Mouse (Mus musculus): Measurements from ENCODE around the gene Slc25a22. TPM values are rescaled to one million over a fixed set of nuclear protein-coding genes. Genes with fewer than 3 reads are reported as not detected.

Slc25a22 gene
- polyA plus RNA-seq, 1 experiment from 2014 or later, result 14.1 TPM

GRCm38 (mm10) chr7:141469901-141470636, 32.4 kb upstream of the Slc25a22 start:
- peaks cover 32% of the 10 kb centered on the region for H3K36me3 ChIP-seq
- peak overlapping the region; percentile 91; the same call in 1 of the 2 replicates for H3K4me2 ChIP-seq
- peak overlapping the region; percentile 96; the same call in 1 of the 2 replicates for H3K27ac ChIP-seq
- WGBS, result 76% methylated on average over 18 of the region's 18 CpGs
- peaks cover 9% of the 10 kb centered on the region for H3K27me3 ChIP-seq
- H3K9me3 ChIP-seq (replicated peaks), result no peaks in the 10 kb centered on the region
- H3K4me1 ChIP-seq (replicated peaks), result peaks cover 61% of the 10 kb centered on the region
- peak overlapping the region; percentile 21; the same call in 1 of the 2 replicates for H3K9ac ChIP-seq
- ATAC-seq (replicated peaks; ENCODE audit: insufficient number of reproducible peaks, insufficient read depth, low FRiP score, low read depth), result no peak
- H3K4me3 ChIP-seq, result no peak overlapping the region

GRCm38 (mm10) chr7:141469352-141469751, 31.7 kb upstream of the Slc25a22 start:
- WGBS, result 83% methylated on average over 6 of the region's 6 CpGs
- Histone ChIP-seq H3K9ac (peak overlapping the region; percentile 85), H3K27me3 (peaks cover 16% of the 10 kb centered on the region), H3K9me3 (replicated peaks) (no peaks in the 10 kb centered on the region), H3K4me1 (replicated peaks) (peaks cover 66% of the 10 kb centered on the region), H3K4me3 (peak overlapping the region; percentile 69), H3K27ac (peak overlapping the region; percentile 96), H3K4me2 (peak overlapping the region; percentile 91), H3K36me3 (peaks cover 32% of the 10 kb centered on the region)
- ATAC-seq (replicated peaks; ENCODE audit: insufficient number of reproducible peaks, insufficient read depth, low FRiP score, low read depth), result no peak

DNA sequence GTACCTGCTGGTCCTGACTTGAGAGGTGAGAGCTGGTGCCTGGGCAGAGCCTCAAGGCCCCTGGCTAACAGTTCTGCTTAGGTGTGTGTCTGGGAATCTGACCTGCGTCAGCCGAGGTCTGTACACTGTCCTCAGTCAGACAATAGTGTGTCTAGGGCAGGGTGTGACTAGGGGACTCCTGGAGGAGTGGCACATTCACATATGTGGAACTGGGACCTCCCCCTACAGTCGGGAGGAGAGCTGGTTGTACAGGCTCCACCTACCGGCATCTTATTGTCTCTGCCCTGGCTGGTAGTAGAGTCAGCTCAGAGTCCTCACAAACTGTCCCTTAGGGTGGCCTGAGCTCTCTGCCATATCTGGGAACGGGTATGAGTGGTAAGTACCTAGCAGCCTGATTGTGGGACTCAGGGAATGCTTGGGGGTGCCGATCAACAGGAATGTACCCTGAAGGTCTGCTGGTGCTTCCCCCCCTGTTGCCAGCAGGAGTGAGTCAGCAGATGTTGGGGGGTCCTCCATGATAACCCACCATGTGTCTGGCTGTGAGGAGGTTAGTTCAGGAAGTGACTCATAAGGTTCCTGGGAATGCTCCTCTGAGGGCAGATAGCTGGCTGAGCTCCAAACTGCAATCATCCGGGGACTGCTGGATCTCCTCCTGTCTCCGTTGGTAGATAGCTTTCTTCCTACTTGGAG, 31.0 kb upstream of the Slc25a22 start:
- WGBS, result 2% methylated on average over 8 of the region's 8 CpGs
- peak overlapping the region; percentile 85 for H3K9ac ChIP-seq
- peak overlapping the region; percentile 96 for H3K27ac ChIP-seq
- no peaks in the 10 kb centered on the region for H3K9me3 ChIP-seq (replicated peaks)
- peaks cover 60% of the 10 kb centered on the region for H3K4me1 ChIP-seq (replicated peaks)
- peak; percentile 57 for ATAC-seq (replicated peaks; ENCODE audit: insufficient number of reproducible peaks, insufficient read depth, low FRiP score, low read depth)
- H3K36me3 ChIP-seq, result peaks cover 32% of the 10 kb centered on the region
- peak overlapping the region; percentile 91 for H3K4me2 ChIP-seq
- peak overlapping the region; percentile 69 for H3K4me3 ChIP-seq
- H3K27me3 ChIP-seq, result peaks cover 22% of the 10 kb centered on the region

DNA sequence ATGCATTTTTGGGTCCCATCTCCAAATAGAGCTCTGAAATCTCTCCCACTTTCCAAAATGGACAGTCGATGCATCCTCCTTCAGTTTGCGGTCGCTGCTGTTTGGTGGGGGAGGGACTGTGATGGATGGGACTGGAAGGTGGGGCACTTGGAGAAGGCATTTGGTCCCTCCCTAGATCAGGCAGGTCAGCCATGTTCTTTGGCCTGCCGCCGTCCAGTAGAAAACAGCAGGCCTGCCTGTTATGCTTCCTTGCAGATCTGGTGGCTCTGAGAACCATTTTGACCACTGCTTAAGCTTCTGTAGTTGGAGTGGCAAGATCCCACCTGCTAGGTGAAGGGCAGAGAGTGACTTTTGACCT, 30.5 kb upstream of the Slc25a22 start:
- Histone ChIP-seq H3K36me3 (peaks cover 32% of the 10 kb centered on the region), H3K4me3 (peak overlapping the region; percentile 69), H3K9me3 (replicated peaks) (no peaks in the 10 kb centered on the region), H3K4me1 (replicated peaks) (peaks cover 59% of the 10 kb centered on the region), H3K9ac (peak overlapping the region; percentile 85), H3K4me2 (peak overlapping the region; percentile 91), H3K27me3 (peaks cover 28% of the 10 kb centered on the region), H3K27ac (peak overlapping the region; percentile 96)
- no peak for ATAC-seq (replicated peaks; ENCODE audit: insufficient number of reproducible peaks, insufficient read depth, low FRiP score, low read depth)
- WGBS, result 8% methylated on average over 5 of the region's 5 CpGs

GRCm38 (mm10) chr7:141467230-141468030, 29.7 kb upstream of the Slc25a22 start, which contains the start of gene Cd151:
Gene Cd151, plus strand, starts transcription at chr7:141467392.
- under 1% methylated on average over 52 of the region's 52 CpGs for WGBS
- H3K27me3 ChIP-seq, result peaks cover 34% of the 10 kb centered on the region
- H3K27ac ChIP-seq, result peak within 1 kb of the TSS; percentile 96
- peaks cover 27% of the 10 kb centered on the region for H3K36me3 ChIP-seq
- H3K4me3 ChIP-seq, result peak within 1 kb of the TSS; percentile 69
- H3K9me3 ChIP-seq (replicated peaks), result no peaks in the 10 kb centered on the region
- H3K9ac ChIP-seq, result peak within 1 kb of the TSS; percentile 85
- H3K4me1 ChIP-seq (replicated peaks), result peaks cover 58% of the 10 kb centered on the region
- H3K4me2 ChIP-seq, result peak within 1 kb of the TSS; percentile 91
- peak; percentile 80 for ATAC-seq (replicated peaks; ENCODE audit: insufficient number of reproducible peaks, insufficient read depth, low FRiP score, low read depth)

DNA sequence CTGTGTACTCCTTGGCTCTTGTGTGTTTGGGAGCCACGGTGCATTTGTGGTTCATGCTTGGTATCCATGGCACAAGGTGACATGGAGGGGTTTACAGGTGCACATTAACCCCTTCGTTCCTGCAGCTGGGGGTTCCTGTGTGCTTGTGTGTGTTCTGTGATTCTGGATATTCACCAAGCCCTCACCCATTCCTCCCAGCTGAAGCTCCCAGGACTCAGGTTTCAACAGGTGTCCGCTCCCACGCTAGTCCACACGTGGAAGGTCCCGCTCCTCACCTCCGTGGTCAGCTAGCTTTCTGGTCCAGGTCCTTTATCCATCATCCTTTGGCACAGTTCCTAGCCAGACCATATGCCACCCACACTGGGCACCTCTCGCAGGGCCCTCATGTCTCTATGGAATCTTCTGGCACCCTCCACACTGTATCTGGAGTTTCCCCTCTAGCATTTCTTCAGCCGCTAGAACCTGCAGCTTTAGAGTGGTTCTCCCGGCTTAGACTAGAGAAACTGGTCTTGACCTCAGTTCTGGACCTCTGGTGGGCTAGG, 29.0 kb upstream of the Slc25a22 start:
- no peak for ATAC-seq (replicated peaks; ENCODE audit: insufficient number of reproducible peaks, insufficient read depth, low FRiP score, low read depth)
- Histone ChIP-seq H3K27ac (peak overlapping the region; percentile 96), H3K36me3 (peaks cover 22% of the 10 kb centered on the region), H3K27me3 (peaks cover 40% of the 10 kb centered on the region), H3K4me2 (peak overlapping the region; percentile 91), H3K9me3 (replicated peaks) (no peaks in the 10 kb centered on the region), H3K4me1 (replicated peaks) (peaks cover 66% of the 10 kb centered on the region), H3K9ac (peak overlapping the region; percentile 85), H3K4me3 (peak overlapping the region; percentile 69)
- 58% methylated on average over 10 of the region's 10 CpGs for WGBS

DNA sequence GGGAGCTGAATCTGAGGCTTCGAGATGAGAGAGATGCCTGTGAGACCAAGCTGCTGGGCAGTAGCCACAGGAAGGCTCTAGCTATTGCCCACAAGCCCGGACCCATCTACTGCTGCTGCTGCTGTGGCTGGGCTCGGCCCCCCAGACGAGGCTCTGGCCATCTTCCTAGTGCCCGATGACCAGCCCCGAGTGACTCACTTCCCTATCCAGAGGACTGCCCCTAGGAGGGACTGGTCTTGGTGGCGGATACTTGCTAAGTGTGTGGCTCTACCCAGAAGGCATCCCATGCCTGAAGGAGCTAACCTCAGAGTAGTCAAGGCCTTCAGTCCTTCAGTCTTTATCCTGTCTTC, 28.3 kb upstream of the Slc25a22 start:
- Histone ChIP-seq H3K9me3 (replicated peaks) (no peaks in the 10 kb centered on the region), H3K27me3 (peaks cover 40% of the 10 kb centered on the region), H3K4me3 (no peak overlapping the region), H3K9ac (no peak overlapping the region; the same call in 1 of the 2 replicates), H3K27ac (peak overlapping the region; percentile 48; the same call in 1 of the 2 replicates), H3K36me3 (peaks cover 16% of the 10 kb centered on the region), H3K4me2 (no peak overlapping the region), H3K4me1 (replicated peaks) (peaks cover 73% of the 10 kb centered on the region)
- ATAC-seq (replicated peaks; ENCODE audit: insufficient number of reproducible peaks, insufficient read depth, low FRiP score, low read depth), result no peak
- WGBS, result 68% methylated on average over 7 of the region's 7 CpGs

DNA sequence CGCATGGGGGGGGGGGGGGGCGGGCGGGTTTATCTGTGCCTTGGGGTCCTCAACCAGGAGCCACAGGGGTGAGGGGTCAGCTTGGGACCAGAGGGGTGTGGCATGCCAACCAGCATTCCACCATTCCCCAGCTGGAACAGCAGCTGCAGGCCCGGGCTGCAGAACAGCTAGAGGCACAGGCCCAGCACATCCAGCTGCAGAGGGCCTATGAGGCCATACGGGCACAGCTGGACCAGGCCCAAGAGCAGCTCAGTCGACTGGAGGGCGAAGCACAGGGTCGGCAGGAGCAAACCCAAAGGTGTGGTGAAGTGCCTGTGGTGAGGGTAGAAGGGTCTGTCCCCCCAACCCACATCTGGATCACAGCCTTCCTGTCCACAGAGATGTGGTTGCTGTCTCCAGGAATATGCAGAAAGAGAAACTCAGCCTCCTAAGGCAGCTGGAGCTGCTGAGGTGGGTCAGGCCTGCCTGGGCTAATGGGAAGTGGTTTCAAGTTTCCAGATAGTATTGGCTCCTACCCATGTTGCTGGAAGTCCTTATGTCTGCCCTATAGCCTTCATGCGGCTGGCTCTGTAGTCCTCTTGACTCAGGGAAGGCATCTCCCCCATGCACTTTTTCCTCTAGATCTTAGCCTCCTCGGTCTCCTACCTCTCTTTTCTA, 27.8 kb upstream of the Slc25a22 start:
- Histone ChIP-seq H3K27ac (peak overlapping the region; percentile 48; the same call in 1 of the 2 replicates), H3K27me3 (peaks cover 43% of the 10 kb centered on the region), H3K4me1 (replicated peaks) (peaks cover 76% of the 10 kb centered on the region), H3K4me3 (no peak overlapping the region; the same call in 1 of the 2 replicates), H3K9ac (peak overlapping the region; percentile 23; the same call in 1 of the 2 replicates), H3K36me3 (peaks cover 11% of the 10 kb centered on the region), H3K9me3 (replicated peaks) (no peaks in the 10 kb centered on the region), H3K4me2 (peak overlapping the region; percentile 59)
- no peak for ATAC-seq (replicated peaks; ENCODE audit: insufficient number of reproducible peaks, insufficient read depth, low FRiP score, low read depth)
- 36% methylated on average over 10 of the region's 10 CpGs for WGBS

DNA sequence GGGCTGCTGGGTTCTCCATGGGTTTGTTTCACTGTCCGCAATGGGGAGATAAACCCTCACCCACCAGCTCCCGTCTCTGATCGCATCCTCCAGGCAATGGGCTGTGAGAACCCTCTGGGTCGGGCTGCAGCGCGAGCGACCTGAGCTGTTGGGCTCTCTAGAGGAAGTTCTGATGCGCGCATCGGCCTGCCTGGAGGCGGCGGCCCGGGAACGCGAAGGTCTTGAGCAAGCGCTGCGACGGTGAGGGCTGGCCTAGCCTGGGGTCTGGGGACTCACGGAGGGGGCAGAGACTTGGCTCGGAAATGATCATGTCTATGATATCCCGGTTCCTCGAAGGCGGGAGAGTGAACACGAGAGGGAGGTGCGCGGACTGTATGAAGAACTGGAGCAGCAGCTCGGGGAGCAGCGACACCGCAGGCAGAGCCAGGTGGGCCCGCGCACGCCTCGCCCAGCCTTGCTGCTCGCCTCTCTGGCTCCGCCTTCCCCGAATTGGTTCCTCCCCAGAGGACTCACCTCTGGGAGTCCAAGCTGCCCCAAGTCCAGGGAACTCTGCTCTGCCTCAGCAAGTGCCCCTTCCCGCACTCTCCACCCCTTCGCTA, 27.0 kb upstream of the Slc25a22 start:
- H3K4me2 ChIP-seq, result peak overlapping the region; percentile 59
- H3K9ac ChIP-seq, result peak overlapping the region; percentile 18; the same call in 1 of the 2 replicates
- WGBS, result 10% methylated on average over 38 of the region's 38 CpGs
- no peaks in the 10 kb centered on the region for H3K9me3 ChIP-seq (replicated peaks)
- peaks cover 69% of the 10 kb centered on the region for H3K4me1 ChIP-seq (replicated peaks)
- peak overlapping the region; percentile 40 for H3K27ac ChIP-seq
- H3K4me3 ChIP-seq, result peak overlapping the region; percentile 35
- peaks cover 43% of the 10 kb centered on the region for H3K27me3 ChIP-seq
- ATAC-seq (replicated peaks; ENCODE audit: insufficient number of reproducible peaks, insufficient read depth, low FRiP score, low read depth), result no peak
- peaks cover 3% of the 10 kb centered on the region; the same call in 1 of the 2 replicates for H3K36me3 ChIP-seq
